Mouse (Mus musculus) myocyte (in vitro differentiated cells): ENCODE results near the gene Cacna2d3. TPM values are rescaled to one million over a fixed set of nuclear protein-coding genes. Genes with fewer than 3 reads are reported as not detected.

Experiments
- H3K27me3 ChIP-seq: one replicate; pipeline ENCODE4 v1.6.1; 2011; ENCODE audit not compliant: control insufficient read depth, insufficient read depth, insufficient read length
- H3K36me3 ChIP-seq: one replicate; pipeline ENCODE4 v1.6.1; 2011; ENCODE audit not compliant: control insufficient read depth, insufficient read depth
- H3K4me2 ChIP-seq: one replicate; pipeline ENCODE4 v1.6.1; 2011; ENCODE audit warnings: low read depth, control low read depth
- H3K4me3 ChIP-seq: one replicate; pipeline ENCODE4 v1.5.1; 2011; ENCODE audit warnings: mild to moderate bottlenecking, control low read depth, moderate library complexity
- H3K79me2 ChIP-seq: one replicate; pipeline ENCODE4 v1.6.1; 2011; ENCODE audit not compliant: control insufficient read depth, insufficient read depth
- H3ac ChIP-seq: one replicate; pipeline ENCODE4 v1.6.1; 2011; ENCODE audit not compliant: control insufficient read depth, insufficient read length
- CEBPB ChIP-seq: IDR thresholded peaks from 2 replicates; pipeline ENCODE4 v1.6.1; 2011; ENCODE audit warnings: mild to moderate bottlenecking, moderate library complexity; ENCODE audit not compliant: poor library complexity, insufficient read depth, severe bottlenecking
- E2F4 ChIP-seq: IDR thresholded peaks from one replicate; pipeline ENCODE4 v1.6.1; 2011; ENCODE audit warnings: mild to moderate bottlenecking, control low read depth, moderate library complexity; ENCODE audit not compliant: insufficient read depth
- MAX ChIP-seq: IDR thresholded peaks from one replicate; pipeline ENCODE4 v1.6.1; 2011; ENCODE audit warnings: low read depth, mild to moderate bottlenecking, control low read depth
- MYOD1 ChIP-seq, 3 experiments: IDR thresholded peaks; one replicate each; pipeline ENCODE4 v1.6.1; 2011; ENCODE audit warnings: control low read depth in 2 of 3, low read depth in 2 of 3, mild to moderate bottlenecking in 2 of 3, moderate library complexity in 1 of 3; ENCODE audit not compliant: insufficient read length in 2 of 3, control insufficient read depth in 1 of 3
- MYOG ChIP-seq, 3 experiments: IDR thresholded peaks; one replicate each; pipeline ENCODE4 v1.6.1; 2011; ENCODE audit warnings: control low read depth in 2 of 3, low read depth in 2 of 3, mild to moderate bottlenecking in 2 of 3; ENCODE audit not compliant: insufficient read length in 2 of 3, control insufficient read depth in 1 of 3, insufficient read depth in 1 of 3
- POLR2A ChIP-seq: IDR thresholded peaks from one replicate; pipeline ENCODE4 v1.6.1; 2011; ENCODE audit warnings: low read depth, mild to moderate bottlenecking, control low read depth, moderate library complexity; ENCODE audit not compliant: insufficient read length
- POLR2AphosphoS2 ChIP-seq: IDR thresholded peaks from one replicate; pipeline ENCODE4 v1.6.1; 2011; ENCODE audit warnings: low read depth, control low read depth; ENCODE audit not compliant: insufficient read length
- REST ChIP-seq: IDR thresholded peaks from one replicate; pipeline ENCODE4 v1.6.1; 2011; ENCODE audit warnings: mild to moderate bottlenecking, control low read depth, moderate library complexity; ENCODE audit not compliant: insufficient read depth, insufficient read length
- SRF ChIP-seq: IDR thresholded peaks from one replicate; pipeline ENCODE4 v1.6.1; 2011; ENCODE audit warnings: low read depth; ENCODE audit not compliant: control insufficient read depth, insufficient read length
- TCF12 ChIP-seq: IDR thresholded peaks from one replicate; pipeline ENCODE4 v1.6.1; 2011; ENCODE audit warnings: mild to moderate bottlenecking, control low read depth; ENCODE audit not compliant: poor library complexity, insufficient read depth, severe bottlenecking
- TCF3 ChIP-seq: IDR thresholded peaks from one replicate; pipeline ENCODE4 v1.6.1; 2011; ENCODE audit warnings: low read depth, control low read depth; ENCODE audit not compliant: insufficient read length
- USF1 ChIP-seq: IDR thresholded peaks from one replicate; pipeline ENCODE4 v1.6.1; 2011; ENCODE audit warnings: low read depth, mild to moderate bottlenecking, control low read depth, moderate library complexity
- polyA plus RNA-seq: library from polyadenylated mRNA; unstranded; fragments of >200 nt; fragmentation: generic; extraction: Trizol; gene quantifications from one replicate; pipeline ENCODE4 v1.2.1, GENCODE M21; 2012; ENCODE audit warnings: missing spikeins

The Cacna2d3 gene
- polyA plus RNA-seq, 1 experiment = 0.10 TPM

DNA sequence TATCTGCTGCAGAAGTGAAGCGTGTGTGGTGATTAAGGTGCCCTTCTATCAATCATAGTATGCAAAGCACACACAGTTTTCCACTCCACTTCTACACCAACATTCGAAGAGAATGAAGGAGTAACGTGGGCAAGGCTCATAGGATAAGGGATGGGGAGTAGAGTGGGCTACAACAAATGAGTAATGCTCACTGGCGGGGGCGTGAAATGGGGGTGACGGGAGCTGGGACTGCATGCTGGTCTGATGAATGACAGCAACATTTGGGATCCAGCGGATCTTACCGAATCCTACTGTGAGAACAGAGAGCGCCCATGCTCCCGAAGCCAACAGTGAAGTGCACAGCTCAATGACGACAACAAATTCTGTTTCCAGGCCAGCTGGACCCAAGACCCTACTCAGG lies 76.2 kb downstream of the Cacna2d3 start:
- H3K36me3 ChIP-seq = no peaks in the 10 kb centered on the region
- no peak for TF ChIP-seq MAX
- no peak for TF ChIP-seq POLR2A
- no peaks in the 10 kb centered on the region for H3K27me3 ChIP-seq
- H3K79me2 ChIP-seq = no peaks in the 10 kb centered on the region
- no peak overlapping the region for H3ac ChIP-seq
- no peak overlapping the region for H3K4me2 ChIP-seq
- no peak overlapping the region for H3K4me3 ChIP-seq

DNA sequence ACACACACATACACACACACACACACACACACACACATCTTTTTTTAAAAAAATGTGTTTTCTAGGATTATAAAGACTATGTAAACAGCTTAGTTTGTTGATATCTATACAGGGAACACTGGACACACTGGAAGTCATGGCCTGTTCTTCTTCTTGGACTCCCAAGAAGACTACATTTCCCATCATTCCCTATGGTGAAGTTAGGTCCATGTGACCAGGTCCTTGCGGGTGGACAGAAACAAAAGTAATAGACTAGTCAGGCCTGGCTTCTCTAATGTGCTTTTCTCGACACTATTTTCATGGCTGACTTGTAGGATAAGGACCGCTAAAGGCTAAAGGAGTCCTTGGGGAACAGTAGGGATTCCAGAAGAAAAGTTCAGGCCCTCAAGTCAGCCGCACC lies 78.4 kb downstream of the Cacna2d3 start:
- no peak overlapping the region for H3K4me2 ChIP-seq
- H3K79me2 ChIP-seq = no peaks in the 10 kb centered on the region
- TF ChIP-seq USF1 (peak; percentile 18), REST (no peak)
- no peak overlapping the region for H3K4me3 ChIP-seq
- no peak overlapping the region for H3ac ChIP-seq
- H3K36me3 ChIP-seq = no peaks in the 10 kb centered on the region
- H3K27me3 ChIP-seq = no peaks in the 10 kb centered on the region

DNA sequence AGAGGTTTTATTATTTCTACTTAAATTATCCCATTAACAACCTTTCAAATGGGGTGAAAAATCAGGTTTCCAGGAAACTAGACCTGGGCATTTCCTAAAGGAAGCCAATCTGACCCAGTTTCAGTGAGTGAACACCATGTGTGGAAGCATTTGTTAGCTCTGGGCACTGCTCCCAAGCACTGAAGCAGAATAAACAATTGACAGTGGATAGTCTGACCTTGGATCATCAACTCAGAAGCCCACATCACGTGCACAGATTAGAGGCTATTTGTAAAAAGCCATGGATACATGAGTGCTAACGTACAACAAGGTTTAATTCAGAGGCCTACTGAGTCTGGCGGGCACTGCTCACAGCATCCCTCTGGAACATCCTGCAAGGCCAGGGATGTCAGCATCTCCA lies 82.4 kb downstream of the Cacna2d3 start:
- H3K79me2 ChIP-seq = no peaks in the 10 kb centered on the region
- H3K4me2 ChIP-seq = no peak overlapping the region
- TF ChIP-seq TCF12 = no peak
- TF ChIP-seq SRF = no peak
- no peak for TF ChIP-seq REST
- TF ChIP-seq MAX = no peak
- TF ChIP-seq POLR2AphosphoS2 = no peak
- no peak for TF ChIP-seq E2F4
- no peak for TF ChIP-seq USF1
- no peak for TF ChIP-seq MYOG (IDR thresholded peaks at IDR 0.05; ENCODE audit: control insufficient read depth in 1 of 3, insufficient read depth in 1 of 3, insufficient read length in 2 of 3, low read depth in 2 of 3)
- TF ChIP-seq MYOD1 (IDR thresholded peaks at IDR 0.05; ENCODE audit: control insufficient read depth in 1 of 3, insufficient read length in 2 of 3, low read depth in 2 of 3) = no peak
- no peak for TF ChIP-seq POLR2A
- TF ChIP-seq CEBPB = no peak
- no peak for TF ChIP-seq TCF3
- no peaks in the 10 kb centered on the region for H3K36me3 ChIP-seq
- H3ac ChIP-seq = no peak overlapping the region
- no peaks in the 10 kb centered on the region for H3K27me3 ChIP-seq
- H3K4me3 ChIP-seq = no peak overlapping the region

DNA sequence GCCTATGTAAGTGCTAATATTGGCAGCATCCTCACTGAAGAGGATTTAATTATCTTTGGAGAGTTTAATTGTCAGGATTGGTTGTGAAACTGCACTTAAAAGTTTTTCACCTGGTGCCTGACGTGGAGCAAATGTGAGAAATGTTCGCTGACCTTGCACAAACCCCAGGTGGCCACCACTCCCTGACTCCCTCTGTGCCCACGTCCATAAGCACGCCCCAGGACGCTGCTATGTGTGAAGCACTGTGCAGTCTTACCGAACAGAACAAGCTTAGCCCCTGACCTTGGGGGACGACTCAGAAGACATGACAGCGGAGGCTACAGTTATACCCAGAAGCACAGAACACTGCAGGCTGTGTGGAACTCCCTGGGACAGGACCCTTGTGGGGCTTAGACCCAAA lies 93.5 kb downstream of the Cacna2d3 start:
- Histone ChIP-seq H3K27me3 (no peaks in the 10 kb centered on the region), H3K4me2 (no peak overlapping the region), H3ac (no peak overlapping the region), H3K4me3 (no peak overlapping the region), H3K36me3 (no peaks in the 10 kb centered on the region), H3K79me2 (no peaks in the 10 kb centered on the region)
- TF ChIP-seq POLR2AphosphoS2 (no peak), REST (no peak), MAX (no peak), MYOG (IDR thresholded peaks at IDR 0.05; ENCODE audit: control insufficient read depth in 1 of 3, insufficient read depth in 1 of 3, insufficient read length in 2 of 3, low read depth in 2 of 3) (no peak), E2F4 (no peak), TCF12 (no peak), POLR2A (no peak), CEBPB (no peak), MYOD1 (IDR thresholded peaks at IDR 0.05; ENCODE audit: control insufficient read depth in 1 of 3, insufficient read length in 2 of 3, low read depth in 2 of 3) (no peak), USF1 (no peak), SRF (no peak), TCF3 (no peak)

DNA sequence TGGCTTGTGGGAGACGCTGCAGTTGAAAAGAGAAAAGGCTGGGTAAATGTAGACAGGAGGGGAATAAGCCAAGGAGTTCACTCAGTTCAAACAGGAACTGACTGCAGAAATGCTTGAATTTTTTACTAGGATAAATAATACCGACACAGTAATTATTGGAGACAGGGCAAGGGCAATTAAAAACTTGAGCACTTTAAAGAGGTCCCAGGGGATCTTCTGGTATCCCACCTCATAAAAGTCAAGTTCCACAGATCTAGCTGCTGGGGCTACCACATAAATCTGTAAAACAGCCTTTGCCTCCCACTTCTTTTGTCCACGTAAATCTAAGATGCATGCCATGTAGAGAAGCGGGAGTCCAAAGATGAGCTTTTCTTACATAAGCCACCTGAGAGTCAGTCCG lies 109.2 kb downstream of the Cacna2d3 start:
- TF ChIP-seq MYOD1 (IDR thresholded peaks at IDR 0.05; ENCODE audit: control insufficient read depth in 1 of 3, insufficient read length in 2 of 3, low read depth in 2 of 3) (no peak), TCF3 (no peak), TCF12 (no peak), USF1 (no peak), MAX (no peak), SRF (no peak), MYOG (IDR thresholded peaks at IDR 0.05; ENCODE audit: control insufficient read depth in 1 of 3, insufficient read depth in 1 of 3, insufficient read length in 2 of 3, low read depth in 2 of 3) (no peak), POLR2A (no peak), POLR2AphosphoS2 (no peak), E2F4 (no peak)
- no peaks in the 10 kb centered on the region for H3K27me3 ChIP-seq

More for the DNA sequence above, 109.2 kb downstream of the Cacna2d3 start:
- Histone ChIP-seq H3K4me3 (no peak overlapping the region), H3K4me2 (no peak overlapping the region), H3K79me2 (no peaks in the 10 kb centered on the region), H3K36me3 (no peaks in the 10 kb centered on the region), H3ac (no peak overlapping the region)
